Mouse (Mus musculus) gastrocnemius, postnatal 25 days (tissue): Measurements from ENCODE around the gene Slc16a6. TPM values are rescaled to one million over a fixed set of nuclear protein-coding genes. Genes with fewer than 3 reads are reported as not detected.

Experiments
- DNase-seq: peaks from one replicate; pipeline ENCODE4 v3.0.0; 2022
- total RNA-seq, 2 experiments: library from RNA; stranded (reverse); gene quantifications; 1 replicate in 1 of 2; 2 replicates in 1 of 2; pipeline ENCODE4 v1.2.3; 2021

Gene Slc16a6
- total RNA-seq, 2 experiments from 2014 or later = 7.0 to 11.5 TPM

DNA sequence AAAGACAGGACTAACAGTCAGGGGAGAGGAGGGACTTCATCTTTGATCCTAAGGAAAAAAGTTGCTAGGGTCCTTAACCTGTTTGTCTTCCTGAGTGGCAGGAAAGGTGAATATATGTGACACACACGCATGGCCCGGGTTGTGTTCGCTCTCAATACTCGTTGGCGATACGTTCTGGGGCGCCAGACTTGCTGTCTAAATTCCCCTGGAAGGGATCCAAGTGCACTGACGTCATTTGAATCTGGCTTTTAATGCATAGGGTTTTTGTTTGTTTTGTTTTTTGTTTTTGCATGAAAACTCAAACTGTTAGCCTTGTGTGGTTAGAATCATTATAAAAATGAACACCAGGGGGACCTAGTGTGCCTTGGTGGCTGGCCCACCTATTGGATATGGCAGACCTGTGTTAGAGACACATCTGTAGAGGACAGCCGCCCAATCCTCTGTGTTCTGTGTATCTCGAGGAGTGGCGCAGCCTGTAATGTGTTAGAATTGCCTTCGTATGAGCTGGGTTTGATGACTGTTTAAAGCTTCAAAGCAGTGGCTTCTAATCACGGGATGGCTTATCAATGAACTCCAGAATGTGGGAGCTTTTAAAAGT lies 27.9 kb downstream of the Slc16a6 start:
- no peak for DNase-seq

DNA sequence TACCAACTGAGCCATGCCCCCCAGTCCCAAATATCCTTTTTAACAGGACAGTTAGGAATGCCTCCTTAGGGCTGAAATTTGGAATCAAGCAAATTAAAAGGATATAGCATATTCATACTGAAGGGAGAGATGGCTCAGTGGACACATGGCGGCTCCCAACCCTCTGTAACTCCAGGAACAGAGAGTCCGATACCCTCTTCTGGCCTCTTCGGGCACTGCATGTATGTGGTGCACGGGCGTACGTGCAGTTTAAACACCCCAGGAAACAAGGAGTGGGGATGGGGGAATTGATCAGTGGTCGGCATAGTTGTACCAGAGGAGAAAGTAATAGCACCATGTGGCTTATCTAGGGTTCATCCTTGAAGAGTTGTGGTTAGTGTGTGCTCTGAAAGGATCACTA lies 28.8 kb downstream of the Slc16a6 start:
- DNase-seq = no peak

DNA sequence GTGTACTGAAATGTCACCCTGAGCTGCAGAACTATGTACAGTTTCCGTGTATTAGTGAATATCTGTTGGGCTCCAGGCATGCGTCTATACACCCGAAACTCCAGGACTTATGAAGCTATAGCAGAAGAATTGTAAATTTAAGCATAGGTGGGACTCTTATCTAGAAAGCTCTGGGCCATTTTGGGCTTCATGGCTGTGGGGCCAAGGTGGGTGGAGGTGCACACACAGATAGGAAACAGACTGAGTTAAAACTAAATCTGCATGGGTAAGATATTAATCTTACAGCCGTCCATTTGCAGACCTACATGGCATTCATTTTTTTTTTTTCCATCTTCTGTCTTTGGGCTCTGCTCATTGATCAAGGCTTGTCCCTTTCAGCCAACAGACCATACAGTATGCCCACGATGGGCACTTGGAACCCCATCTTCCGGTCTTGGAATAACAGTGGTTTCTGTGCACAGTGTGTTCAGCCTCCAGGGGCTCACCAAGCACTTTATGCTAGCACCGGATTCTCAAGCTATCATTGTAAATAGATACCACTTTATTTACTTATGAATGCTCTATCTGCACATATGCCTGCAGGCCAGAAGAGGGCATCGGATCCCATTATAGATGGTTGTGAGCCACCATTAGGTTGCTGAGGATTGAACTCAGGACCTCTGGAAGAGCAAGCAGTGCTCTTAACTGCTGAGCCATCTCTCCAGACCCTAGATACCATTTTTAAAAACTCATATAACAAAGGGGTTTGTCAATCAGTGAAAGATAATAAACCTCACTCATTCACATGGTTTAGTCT lies 29.7 kb downstream of the Slc16a6 start:
- no peak for DNase-seq

DNA sequence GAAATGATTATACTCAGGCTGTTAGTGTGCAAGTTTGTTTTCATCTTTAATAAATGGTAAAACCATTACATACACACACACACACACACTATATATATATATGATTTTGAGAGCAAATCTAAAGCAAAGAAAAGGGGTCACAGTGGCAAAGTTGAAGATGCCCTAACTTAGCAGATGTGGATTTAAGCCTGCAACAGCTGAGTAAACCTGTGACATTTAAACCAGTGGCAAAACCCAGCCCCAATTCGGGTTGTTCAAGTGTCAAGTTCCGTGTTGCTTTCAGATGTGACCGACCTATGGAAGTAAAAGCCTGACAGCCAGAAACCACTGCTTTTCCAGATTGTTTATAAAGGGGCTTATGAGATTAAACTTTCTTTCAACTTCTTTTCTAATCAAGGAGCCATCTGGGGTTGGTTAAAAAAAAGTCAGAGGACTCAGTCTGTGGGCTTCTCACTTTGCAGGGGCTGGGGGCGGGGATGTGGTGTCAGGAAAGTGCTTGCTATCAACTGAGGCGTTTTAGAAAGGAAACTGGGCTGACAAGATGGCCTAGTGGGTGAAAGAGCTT lies 31.1 kb downstream of the Slc16a6 start:
- no peak for DNase-seq

DNA sequence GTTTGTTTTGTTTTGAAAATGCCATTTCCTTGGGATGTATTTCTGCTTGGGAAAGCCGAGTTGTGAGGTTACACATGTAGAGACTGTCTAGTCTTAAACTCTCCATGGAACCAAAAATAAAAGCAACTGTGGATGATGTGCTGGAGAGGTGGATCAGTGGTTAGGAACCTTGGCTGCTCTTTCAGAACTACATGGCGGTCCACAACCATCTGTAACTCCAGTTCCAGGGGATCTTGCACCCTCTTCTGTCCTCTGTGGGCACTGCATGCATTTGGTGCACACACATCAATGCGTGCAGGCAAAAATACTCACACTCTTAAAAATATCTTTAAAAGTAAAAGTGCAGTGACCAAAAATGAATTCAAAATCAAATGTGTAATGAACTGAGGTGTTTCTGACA lies 32.3 kb downstream of the Slc16a6 start:
- DNase-seq = no peak

- DNase-seq = no peak
These were observed 32.8 kb downstream of the Slc16a6 start for GRCm38 (mm10) chr11:109440641-109441040.

DNA sequence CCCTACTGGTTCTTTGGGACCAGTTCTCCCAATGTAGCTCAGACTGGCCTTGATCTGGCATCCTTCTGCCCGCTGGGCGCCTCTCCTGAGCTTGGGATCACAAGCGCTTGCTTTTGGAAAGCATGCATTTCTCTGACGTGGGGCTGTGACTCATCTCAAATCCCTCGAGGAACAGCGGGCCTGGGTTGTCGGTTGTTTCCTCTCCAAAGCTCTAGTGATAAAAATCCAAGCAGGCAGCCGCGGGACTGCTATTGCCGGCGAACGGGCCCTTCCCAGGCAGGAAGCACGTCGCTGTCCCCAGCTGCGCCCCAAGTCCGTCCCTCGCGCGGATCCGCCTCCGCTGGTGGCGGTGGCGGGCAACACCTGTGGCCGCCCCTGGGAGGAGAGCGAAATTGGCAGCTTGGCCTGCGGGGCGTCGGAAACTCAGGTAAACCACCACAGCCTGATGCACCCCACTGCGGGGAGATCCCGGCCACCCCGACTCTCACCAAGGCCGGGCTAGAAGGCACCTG lies 33.5 kb downstream of the Slc16a6 start:
- peak; percentile 83 for DNase-seq

DNA sequence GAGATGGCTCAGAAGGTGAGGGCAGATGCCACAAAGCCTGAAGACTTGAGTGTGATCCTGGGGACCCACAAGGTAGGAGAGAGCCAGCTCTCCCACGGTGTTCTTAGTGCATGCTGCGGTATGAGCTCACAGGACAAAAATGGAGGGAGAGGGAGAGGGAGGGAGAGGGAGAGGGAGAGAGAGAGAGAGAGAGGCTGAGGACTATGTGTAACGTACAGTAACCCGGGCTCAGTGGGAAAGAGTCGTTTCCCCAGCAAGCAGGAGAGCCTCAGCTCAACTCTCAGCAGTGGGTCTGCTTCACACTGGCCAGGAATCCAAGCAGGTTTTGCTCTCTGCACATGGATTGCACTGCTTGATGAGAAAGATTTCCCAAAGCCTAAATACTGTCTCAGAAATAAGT lies 34.2 kb downstream of the Slc16a6 start:
- no peak for DNase-seq

DNA sequence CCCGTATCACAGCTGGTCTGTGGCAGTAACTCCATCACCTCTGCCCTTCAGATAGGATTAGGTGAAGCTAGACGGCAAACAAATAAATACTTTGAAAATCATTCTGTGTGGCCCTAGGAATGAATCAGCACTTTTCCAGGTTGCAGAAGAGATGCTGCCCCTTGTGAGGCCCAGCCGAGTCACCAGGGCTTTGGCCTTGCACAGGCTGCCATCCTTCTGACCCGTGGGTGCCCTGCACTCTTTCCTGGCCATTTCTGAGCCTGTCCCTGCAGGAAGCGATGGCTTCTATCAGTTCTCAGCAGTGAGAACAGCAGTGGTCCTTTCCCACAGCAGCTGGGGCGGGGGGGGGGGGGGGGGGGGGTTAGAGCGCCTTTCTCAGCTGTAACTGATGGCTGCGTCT lies 36.5 kb downstream of the Slc16a6 start:
- no peak for DNase-seq

- DNase-seq = no peak
These were observed 39.1 kb downstream of the Slc16a6 start for GRCm38 (mm10) chr11:109434233-109434798.

GRCm38 (mm10) chr11:109427353-109427752 lies 46.0 kb downstream of the Slc16a6 start:
- no peak for DNase-seq

DNA sequence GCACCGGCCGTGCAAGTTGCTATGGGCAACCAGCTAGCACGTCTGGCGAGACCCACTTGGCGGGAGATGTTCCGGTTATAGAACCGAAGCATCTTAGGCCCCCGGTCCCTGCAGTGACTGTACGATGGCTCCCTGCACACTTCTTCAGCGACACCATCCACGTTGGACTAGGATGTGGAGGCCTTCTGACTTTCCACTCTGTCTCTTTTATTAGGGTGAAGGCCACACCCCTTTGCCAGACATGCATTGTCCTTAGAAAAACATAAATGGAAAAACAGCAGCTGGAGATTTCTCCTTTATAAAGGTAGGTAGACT lies 47.2 kb downstream of the Slc16a6 start:
- DNase-seq = no peak

DNA sequence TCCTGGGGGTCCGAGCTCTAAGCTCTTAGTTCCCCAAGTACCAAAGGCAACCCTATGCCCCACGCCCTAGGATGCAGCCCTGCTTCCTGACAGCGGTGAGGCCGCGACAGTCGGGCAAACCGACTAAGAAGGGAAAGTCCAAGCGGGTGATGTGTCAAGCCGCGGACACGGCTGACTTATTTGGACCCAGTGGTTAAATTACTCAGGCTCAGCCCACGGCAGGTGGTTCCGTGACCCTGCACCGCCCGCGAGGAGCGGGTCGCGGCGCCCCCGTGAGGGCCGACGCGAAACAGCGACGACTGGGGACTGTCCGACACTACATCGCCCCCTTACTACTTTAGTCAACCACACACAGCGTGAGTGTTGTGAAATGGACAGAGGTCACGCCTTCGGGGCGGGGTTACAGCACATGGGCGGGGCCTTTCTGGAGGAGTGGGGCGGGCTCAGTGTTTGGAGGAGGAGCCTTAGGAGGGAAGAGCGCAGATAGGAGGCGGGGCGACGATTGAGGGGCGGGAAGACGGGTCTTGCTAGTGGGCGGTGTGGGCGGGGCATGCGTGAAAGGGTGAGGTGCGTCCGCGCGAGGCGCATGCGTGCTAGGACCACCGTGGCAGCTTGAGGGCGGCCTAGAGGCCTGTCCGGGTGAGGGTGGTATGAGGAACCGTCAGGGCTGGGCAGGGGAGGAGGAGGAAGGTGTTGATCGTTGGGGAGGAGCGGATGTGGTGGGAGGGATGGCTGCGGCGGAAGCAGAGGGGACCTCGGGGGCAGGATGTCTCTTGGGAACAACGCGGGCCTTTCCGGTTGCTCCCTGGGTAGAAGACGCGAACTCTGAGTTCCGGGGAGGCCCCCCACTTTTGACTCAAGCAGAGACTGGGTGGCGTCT lies 47.8 kb downstream of the Slc16a6 start, which contains the start of gene Amz2:
Amz2 (plus strand) TSS at position 555 of the 880 bp plus-strand sequence.
- peak; percentile 98 for DNase-seq

DNA sequence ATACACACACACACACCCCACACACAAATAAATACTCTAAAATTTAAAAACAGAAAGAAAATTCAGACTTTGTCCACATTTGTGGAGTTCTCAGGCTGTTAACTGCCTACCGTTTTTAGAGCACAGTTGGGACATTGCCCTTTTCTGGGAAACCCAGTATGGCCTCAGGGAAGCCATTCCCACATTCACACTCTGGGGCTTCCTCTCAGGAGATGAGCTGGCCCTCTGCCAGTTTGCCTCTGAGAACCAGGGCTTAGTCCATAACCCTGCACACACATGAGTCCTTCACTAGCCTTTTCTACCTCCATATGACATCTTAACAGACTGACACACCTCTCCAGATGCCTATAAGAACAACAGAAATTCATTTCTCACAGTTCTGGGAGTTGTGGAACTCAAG lies 50.1 kb downstream of the Slc16a6 start:
- DNase-seq = no peak

- no peak for DNase-seq
These were observed 51.1 kb downstream of the Slc16a6 start for GRCm38 (mm10) chr11:109422263-109422662.

DNA sequence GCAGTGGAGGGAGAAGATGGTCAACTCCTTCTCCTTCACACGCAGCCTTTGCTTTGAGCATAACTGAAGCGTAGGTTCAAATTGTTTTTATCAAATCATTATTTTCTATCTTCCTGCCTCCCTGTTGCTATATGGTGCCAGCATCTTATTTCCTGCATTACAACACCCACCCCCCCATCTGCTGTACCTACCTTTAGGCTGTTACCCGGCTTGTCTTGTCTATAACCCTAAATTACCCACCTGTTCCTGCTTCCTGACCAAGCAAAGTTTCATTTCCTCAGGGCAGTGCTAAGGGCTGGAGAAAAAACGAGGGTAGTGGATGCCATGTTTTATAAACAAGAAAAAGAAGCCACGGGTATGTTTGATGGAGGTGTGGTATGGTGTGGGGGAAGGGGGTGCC lies 52.2 kb downstream of the Slc16a6 start:
- no peak for DNase-seq

DNA sequence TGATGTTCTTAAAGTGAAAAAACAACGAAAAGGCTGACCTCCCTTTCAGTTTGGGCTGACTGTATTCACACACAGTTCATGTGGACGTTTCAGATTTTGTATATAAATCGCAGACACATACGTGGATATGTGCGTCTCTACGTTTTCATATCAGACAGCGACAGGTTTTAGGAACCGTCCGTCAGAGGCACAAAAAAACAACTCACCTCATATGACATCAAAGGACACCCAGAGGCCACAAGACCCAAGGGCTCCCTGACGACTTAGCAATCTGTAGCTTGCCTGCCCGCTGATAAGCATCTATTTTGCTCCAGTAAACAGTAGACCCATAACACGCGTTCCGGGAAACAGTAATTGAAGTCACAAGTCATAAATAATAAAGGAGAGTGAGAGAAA lies 52.8 kb downstream of the Slc16a6 start:
- DNase-seq = no peak

- DNase-seq = no peak
These were observed 53.3 kb downstream of the Slc16a6 start for GRCm38 (mm10) chr11:109419961-109420566.

- DNase-seq = no peak
These were observed 53.9 kb downstream of the Slc16a6 start for GRCm38 (mm10) chr11:109419461-109419860.

DNA sequence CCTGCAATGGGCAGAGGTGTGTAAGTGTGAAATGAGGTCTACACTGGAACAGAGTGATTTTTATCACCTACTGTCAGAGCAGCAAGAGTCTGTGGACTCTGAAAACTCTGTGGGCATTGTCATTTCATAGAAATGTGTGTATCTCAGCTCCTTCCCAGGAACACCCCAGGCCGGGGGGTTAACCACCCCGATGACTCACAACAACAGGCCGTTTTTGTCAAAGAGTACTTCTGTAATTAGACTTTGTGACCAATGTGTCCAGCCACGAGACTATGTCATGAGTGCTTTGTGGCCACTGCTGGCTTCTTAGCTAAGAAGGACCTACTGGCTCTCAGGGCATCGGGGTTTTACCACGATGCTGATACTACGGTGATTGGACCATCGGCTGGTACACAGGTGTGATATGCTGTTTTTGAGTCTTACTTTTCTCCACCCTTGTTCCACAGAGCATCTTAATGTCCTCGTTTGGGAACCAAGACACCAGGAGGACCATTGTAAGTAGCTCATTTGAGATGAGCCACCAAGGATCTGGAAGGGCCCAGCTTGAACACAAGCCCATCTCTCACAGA lies 55.8 kb downstream of the Slc16a6 start:
- no peak for DNase-seq

DNA sequence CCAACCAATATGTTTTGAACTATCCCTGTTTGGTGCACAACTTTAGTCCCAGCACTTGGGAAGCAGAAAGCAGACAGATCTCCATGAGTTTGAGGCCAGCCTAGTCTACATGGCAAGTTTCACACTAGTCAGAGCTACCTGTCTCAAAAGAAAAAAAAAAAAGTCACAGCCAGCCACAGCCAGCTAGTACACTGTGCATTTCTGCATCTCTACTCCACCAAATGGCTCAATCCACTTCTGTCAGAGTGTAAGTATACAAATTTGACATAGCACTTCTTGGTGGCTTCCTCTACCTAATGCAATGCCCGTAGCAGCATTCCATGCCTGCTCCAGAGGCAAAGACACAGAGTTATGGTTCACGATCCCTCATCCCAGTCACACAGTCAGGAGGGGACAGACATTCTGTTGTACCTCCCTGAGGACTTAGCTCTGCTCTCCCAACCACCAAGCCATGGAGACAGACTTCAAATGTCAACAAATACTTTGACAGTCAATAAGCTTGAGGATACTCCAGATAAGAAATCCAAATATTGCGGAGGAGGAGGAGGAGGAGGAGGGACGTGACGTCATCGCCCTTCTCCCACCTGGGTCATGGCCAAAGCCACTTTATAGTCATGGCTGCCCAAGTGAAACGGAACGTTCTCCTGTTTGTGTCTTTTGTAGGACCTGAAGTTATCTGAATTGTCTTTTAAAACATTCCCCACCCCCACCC lies 56.5 kb downstream of the Slc16a6 start:
- DNase-seq = no peak
